Comparison of ENCODE assay signal across 8 mouse cellular contexts in the genomic region with DNA sequence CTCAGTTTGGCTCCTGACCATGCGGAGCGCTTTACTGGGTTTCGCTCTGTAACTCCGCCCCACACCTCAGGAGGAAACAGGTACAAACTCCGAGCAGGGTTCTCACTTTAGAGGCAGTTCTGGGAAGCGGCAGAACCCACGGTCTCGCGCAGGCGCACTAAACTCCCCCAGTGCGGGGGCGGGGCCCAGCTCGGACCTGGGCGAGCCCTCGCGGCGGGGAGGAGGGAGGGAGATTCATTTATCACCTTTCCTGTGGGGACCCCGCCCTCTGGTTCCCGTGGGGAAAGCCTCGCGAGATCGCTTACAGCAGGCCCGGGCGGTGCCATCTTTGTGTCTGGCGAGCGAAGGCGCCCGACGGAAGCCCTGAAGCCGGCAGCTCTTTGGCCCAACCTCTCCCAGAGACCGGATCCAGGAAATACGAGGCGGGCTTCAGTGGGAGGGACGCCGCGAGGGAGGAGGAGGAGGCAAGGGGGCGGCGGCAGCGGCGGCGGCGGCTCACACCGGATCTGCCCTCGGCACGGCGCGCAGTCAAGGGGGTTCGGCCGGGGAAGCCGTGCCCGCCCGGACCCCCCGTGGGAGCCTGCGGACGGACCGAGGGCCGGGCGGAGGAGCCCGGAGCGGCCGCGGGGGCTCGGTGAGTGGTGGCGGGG. TPM values are rescaled to one million over a fixed set of nuclear protein-coding genes. Genes with fewer than 3 reads are reported as not detected.
DNase-seq lines count a peak whose midpoint lies in the region; ATAC-seq and TF ChIP-seq lines count a peak whose summit lies in the region.

A gene (plus strand): TSS at position 491 of the 650 bp plus-strand sequence.

- peak within 1 kb of the TSS; percentile 59 for H3K4me2 ChIP-seq in embryonic facial prominence, embryonic 14.5 days (ENCODE audit: low read depth, low read length)
- H3K4me2 ChIP-seq in limb, embryonic 13.5 days (replicated peaks) = peak within 1 kb of the TSS; percentile 64
- peak within 1 kb of the TSS; percentile 56 for H3K4me2 ChIP-seq in midbrain, embryonic 16.5 days (ENCODE audit: low read length)

- no peaks in the 10 kb centered on the region for H3K36me3 ChIP-seq in embryonic facial prominence, embryonic 14.5 days (ENCODE audit: control insufficient read depth, insufficient read depth, low read length)
- H3K36me3 ChIP-seq in heart, adult 2 months (ENCODE audit: control insufficient read depth, insufficient read depth, low read length) = no peaks in the 10 kb centered on the region
- no peaks in the 10 kb centered on the region for H3K36me3 ChIP-seq in limb, embryonic 13.5 days
- no peaks in the 10 kb centered on the region for H3K36me3 ChIP-seq in midbrain, embryonic 16.5 days (ENCODE audit: control insufficient read depth, insufficient read depth, low read length)

- WGBS in embryonic facial prominence, embryonic 14.5 days = 41% methylated on average over 15 of the region's 64 CpGs
- WGBS in heart, adult 2 months = 21% methylated on average over 37 of the region's 64 CpGs
- 22% methylated on average over 40 of the region's 64 CpGs for WGBS in limb, embryonic 13.5 days
- 24% methylated on average over 58 of the region's 64 CpGs for WGBS in midbrain, embryonic 16.5 days

- intact Hi-C loops in heart, adult 2 months (cut with DNase I) = no loop called here

- H3K4me1 ChIP-seq in embryonic facial prominence, embryonic 14.5 days (ENCODE audit: control insufficient read depth, insufficient read depth, low read length) = no peaks in the 10 kb centered on the region
- H3K4me1 ChIP-seq in heart, adult 2 months (ENCODE audit: control insufficient read depth, insufficient read depth, low read length) = no peaks in the 10 kb centered on the region; the same call in 1 of the 2 replicates
- no peaks in the 10 kb centered on the region for H3K4me1 ChIP-seq in limb, embryonic 13.5 days
- H3K4me1 ChIP-seq in midbrain, embryonic 16.5 days (ENCODE audit: control insufficient read depth, insufficient read depth, low read length) = peaks cover 3% of the 10 kb centered on the region; the same call in 1 of the 2 replicates

- peak within 1 kb of the TSS; percentile 65 for H3K4me3 ChIP-seq in embryonic facial prominence, embryonic 14.5 days (ENCODE audit: low read depth, low read length)
- peak within 1 kb of the TSS; percentile 77 for H3K4me3 ChIP-seq in heart, adult 2 months
- peak within 1 kb of the TSS; percentile 66 for H3K4me3 ChIP-seq in limb, embryonic 13.5 days
- H3K4me3 ChIP-seq in midbrain, embryonic 16.5 days (ENCODE audit: low read depth, low read length) = peak within 1 kb of the TSS; percentile 65

- TF ChIP-seq EP300 in heart, adult 2 months (IDR thresholded peaks at IDR 0.05; ENCODE audit: insufficient read depth, low read depth, low read length) = no peak

- H3K27ac ChIP-seq in embryonic facial prominence, embryonic 14.5 days (replicated peaks; ENCODE audit: low read depth, low read length) = no peak within 1 kb of the TSS; the same call in 1 of the 2 replicates
- H3K27ac ChIP-seq in heart, adult 2 months = peak within 1 kb of the TSS; percentile 74
- H3K27ac ChIP-seq in limb, embryonic 13.5 days = no peak within 1 kb of the TSS
- peak within 1 kb of the TSS; percentile 76 for H3K27ac ChIP-seq in midbrain, embryonic 16.5 days (ENCODE audit: low read length)

- H3K79me2 ChIP-seq in heart, adult 2 months (replicated peaks; ENCODE audit: control insufficient read depth, insufficient read depth, low read length) = no peaks in the 10 kb centered on the region

- TF ChIP-seq CTCF in heart, adult 2 months (IDR thresholded peaks at IDR 0.05) = no peak

- peak; percentile 99 for ATAC-seq in embryonic facial prominence, embryonic 14.5 days (ENCODE audit: low read depth)
- peak; percentile 98 for ATAC-seq in limb, embryonic 13.5 days (ENCODE audit: low FRiP score, low read depth)
- ATAC-seq in midbrain, embryonic 16.5 days = peak; percentile 99

- DNase-seq in 3T3-L1 (ENCODE audit: low read depth, low spot score) = peak; percentile 94
- peak; percentile 63 to 81 for DNase-seq in adrenal gland, postnatal 4 days (ENCODE audit: low spot score in 2 of 2)
- DNase-seq in embryonic facial prominence, embryonic 14.5 days (ENCODE audit: low spot score) = peak; percentile 97
- DNase-seq in heart, adult 2 months = peak; percentile 92 to 96
- peak; percentile 97 to 98 for DNase-seq in kidney, adult 8-10 months
- DNase-seq in spleen, postnatal 10 days (ENCODE audit: low spot score in 2 of 2) = peak; percentile 90 to 97

- no peaks in the 10 kb centered on the region for H3K27me3 ChIP-seq in embryonic facial prominence, embryonic 14.5 days (replicated peaks; ENCODE audit: control insufficient read depth, insufficient read depth, low read length)
- H3K27me3 ChIP-seq in heart, adult 2 months (ENCODE audit: control insufficient read depth, insufficient read depth, low read length) = no peaks in the 10 kb centered on the region
- peaks cover 3% of the 10 kb centered on the region; the same call in 1 of the 2 replicates for H3K27me3 ChIP-seq in limb, embryonic 13.5 days
- H3K27me3 ChIP-seq in midbrain, embryonic 16.5 days (ENCODE audit: control insufficient read depth, insufficient read depth, low read depth, low read length) = no peaks in the 10 kb centered on the region

- H3K9me3 ChIP-seq in embryonic facial prominence, embryonic 14.5 days (ENCODE audit: control insufficient read depth, low read length) = no peaks in the 10 kb centered on the region
- no peaks in the 10 kb centered on the region for H3K9me3 ChIP-seq in limb, embryonic 13.5 days
- no peaks in the 10 kb centered on the region for H3K9me3 ChIP-seq in midbrain, embryonic 16.5 days (replicated peaks; ENCODE audit: control insufficient read depth, low read length, poor library complexity, severe bottlenecking)

- TF ChIP-seq POLR2A in heart, adult 2 months (IDR thresholded peaks at IDR 0.05; ENCODE audit: insufficient read depth, low read depth, low read length) = peak; percentile 63

- H3K9ac ChIP-seq in embryonic facial prominence, embryonic 14.5 days (ENCODE audit: low read depth, low read length) = peak within 1 kb of the TSS; percentile 78
- peak within 1 kb of the TSS; percentile 90 for H3K9ac ChIP-seq in heart, adult 2 months (ENCODE audit: low read depth, low read length)
- H3K9ac ChIP-seq in limb, embryonic 13.5 days = peak within 1 kb of the TSS; percentile 82
- peak within 1 kb of the TSS; percentile 84 for H3K9ac ChIP-seq in midbrain, embryonic 16.5 days (ENCODE audit: low read depth, low read length)

RNA-seq across cellular contexts. Expression of the gene that starts here (rescaled TPM):
- 10 to 100 TPM; 13.8 to 15.0 TPM for total RNA-seq in adrenal gland, postnatal 4 days (2021)
- 4.0 and 4.7 TPM in 2 replicates for polyA plus RNA-seq in embryonic facial prominence, embryonic 14.5 days (2014; fragmentation: Nextera tagmentation; extraction: Ambion mirVana)
- 1 to 10 TPM; 8.4 to 8.9 TPM for total RNA-seq in heart, adult 2 months (2021)
- polyA plus RNA-seq in heart, adult 2 months (2012; rRNA removed) = 2.4 and 4.6 TPM in 2 replicates
- 2.7 and 2.9 TPM in 2 replicates for polyA plus RNA-seq in limb, embryonic 13.5 days (2015; fragmentation: Nextera tagmentation; extraction: Ambion mirVana)
- polyA plus RNA-seq in midbrain, embryonic 16.5 days (2015; fragmentation: Nextera tagmentation; extraction: Ambion mirVana) = 7.5 and 8.4 TPM in 2 replicates

Comparison
In these comparisons a context has a peak if more than half of its experiments do, and no peak if none do; other contexts are left out.
1. H3K27ac ChIP-seq: peak in heart, adult 2 months (single experiment) and midbrain, embryonic 16.5 days (single experiment); none in embryonic facial prominence, embryonic 14.5 days (single experiment) and limb, embryonic 13.5 days (single experiment).
2. Peak in every context shown above with its lines, with median percentiles within 50 percentile points of each other: DNase-seq, ATAC-seq, H3K4me2 ChIP-seq, H3K4me3 ChIP-seq and H3K9ac ChIP-seq.